ENCODE assay signal across 16 mouse cellular contexts in genomic region chr4:132794028-132794427, GRCm38 (mm10). TPM values are rescaled to one million over a fixed set of nuclear protein-coding genes. Genes with fewer than 3 reads are reported as not detected.
DNase-seq lines count a peak whose midpoint lies in the region; ATAC-seq lines count a peak whose summit lies in the region.
"Had no signal": no experiment of that assay in that cellular context is flagged by ENCODE, and none has a peak within 500 bp of the region (broad histone marks: within the 10 kb centered on the region; RNA-seq: fewer than 3 reads in every experiment).

No protein-coding gene starts in this region.

- no peaks in the 10 kb centered on the region for H3K9me3 ChIP-seq in kidney, embryonic 16.5 days (ENCODE audit: low read length)
- H3K9me3 ChIP-seq in forebrain, embryonic 15.5 days: no peaks in the 10 kb centered on the region
- H3K9me3 ChIP-seq: embryonic facial prominence, embryonic 10.5 days; heart, embryonic 13.5 days had no signal

- H3K4me1 ChIP-seq in kidney, embryonic 16.5 days (ENCODE audit: insufficient read depth, low read length): peaks cover 7% of the 10 kb centered on the region; the same call in 1 of the 2 replicates
- H3K4me1 ChIP-seq in forebrain, embryonic 15.5 days: 0 out of 2 replicates have a peak, but pooled peaks cover 6% of the 10 kb centered on the region

- H3K4me2 ChIP-seq in kidney, embryonic 16.5 days (replicated peaks; ENCODE audit: low read depth, low read length): no peak overlapping the region
- no peak overlapping the region for H3K4me2 ChIP-seq in forebrain, embryonic 15.5 days (replicated peaks)
- H3K4me2 ChIP-seq: heart, embryonic 13.5 days had no signal

- H3K27me3 ChIP-seq in kidney, embryonic 16.5 days (ENCODE audit: insufficient read depth, low read length): peaks cover 17% of the 10 kb centered on the region
- H3K27me3 ChIP-seq in forebrain, embryonic 15.5 days: peaks cover 9% of the 10 kb centered on the region
- H3K27me3 ChIP-seq: Patski had no signal

- peak; percentile 11 for DNase-seq in kidney, adult 9 months
- peak; percentile 59 for DNase-seq in 416B (ENCODE audit: low read depth)
- peak; percentile 64 for DNase-seq in lung, postnatal 36 days
- no peak for DNase-seq in adrenal gland, adult (ENCODE audit: inconsistent age in 2 of 2, low spot score in 1 of 2)
- no peak for DNase-seq in embryo, embryonic 11 days
- DNase-seq: adrenal gland, postnatal 14 days; cerebellum, adult 18-20 months; left cerebral cortex, postnatal 4 days; thymus, postnatal 25 days had no signal

- ATAC-seq in kidney, embryonic 16.5 days (ENCODE audit: low FRiP score, low TSS enrichment): no peak
- ATAC-seq in common myeloid progenitor, adult 5-6 weeks (replicated peaks; ENCODE audit: low read depth, poor library complexity, severe bottlenecking): peak; percentile 54
- ATAC-seq in forebrain, embryonic 15.5 days (replicated peaks): no peak
- ATAC-seq: hindbrain, embryonic 16.5 days; Patski had no signal

- no peak overlapping the region for H3K4me3 ChIP-seq in kidney, embryonic 16.5 days (ENCODE audit: low read length)
- H3K4me3 ChIP-seq in forebrain, embryonic 15.5 days: no peak overlapping the region
- H3K4me3 ChIP-seq: embryonic facial prominence, embryonic 10.5 days; heart, embryonic 13.5 days had no signal

- H3K36me3 ChIP-seq in kidney, embryonic 16.5 days (ENCODE audit: insufficient read depth, low read length): no peaks in the 10 kb centered on the region
- no peaks in the 10 kb centered on the region for H3K36me3 ChIP-seq in forebrain, embryonic 15.5 days
- H3K36me3 ChIP-seq: embryonic facial prominence, embryonic 10.5 days; heart, embryonic 13.5 days had no signal

- H3K9ac ChIP-seq in kidney, embryonic 16.5 days (replicated peaks; ENCODE audit: low read length): no peak overlapping the region
- H3K9ac ChIP-seq in forebrain, embryonic 15.5 days (replicated peaks): no peak overlapping the region
- H3K9ac ChIP-seq: heart, embryonic 13.5 days had no signal

- no peak overlapping the region for H3K27ac ChIP-seq in kidney, embryonic 16.5 days (ENCODE audit: low read length)
- H3K27ac ChIP-seq in forebrain, embryonic 15.5 days (replicated peaks): no peak overlapping the region
- H3K27ac ChIP-seq: embryonic facial prominence, embryonic 10.5 days; heart, embryonic 13.5 days had no signal

- WGBS in kidney, embryonic 16.5 days: 22% methylated on average over 9 of the region's 9 CpGs
- 87% methylated on average over 9 of the region's 9 CpGs for WGBS in forebrain, embryonic 15.5 days

RNA-seq across cellular contexts. Expression of gene Themis2, which starts 2.2 kb away (rescaled TPM):
- polyA plus RNA-seq in kidney, embryonic 16.5 days (2015; fragmentation: Nextera tagmentation; extraction: Ambion mirVana): 0.92 and 1.1 TPM in 2 replicates
- 9.9 and 12.0 TPM in 2 replicates for total RNA-seq in common myeloid progenitor, adult 5-6 weeks (2017)
- 0.28 and 0.42 TPM in 2 replicates for polyA plus RNA-seq in forebrain, embryonic 15.5 days (2015; fragmentation: Nextera tagmentation; extraction: Ambion mirVana)
- polyA plus RNA-seq: Patski had no signal

RNA-seq across cellular contexts. Expression of gene Rpa2, which starts 25.9 kb away (rescaled TPM):
- polyA plus RNA-seq in kidney, embryonic 16.5 days (2015; fragmentation: Nextera tagmentation; extraction: Ambion mirVana): 108 and 109 TPM in 2 replicates
- total RNA-seq in common myeloid progenitor, adult 5-6 weeks (2017): 52.9 and 63.8 TPM in 2 replicates
- polyA plus RNA-seq in forebrain, embryonic 15.5 days (2015; fragmentation: Nextera tagmentation; extraction: Ambion mirVana): 63.2 and 69.4 TPM in 2 replicates

RNA-seq across cellular contexts. Expression of gene Smpdl3b, which starts 37.0 kb away (rescaled TPM):
- 9.3 and 11.6 TPM in 2 replicates for polyA plus RNA-seq in kidney, embryonic 16.5 days (2015; fragmentation: Nextera tagmentation; extraction: Ambion mirVana)
- 0.50 TPM in 1 of 2 replicates, not detected in the other for total RNA-seq in common myeloid progenitor, adult 5-6 weeks (2017)
- polyA plus RNA-seq in forebrain, embryonic 15.5 days (2015; fragmentation: Nextera tagmentation; extraction: Ambion mirVana): 1.3 and 1.4 TPM in 2 replicates

RNA-seq across cellular contexts. Expression of gene Ppp1r8, which starts 48.9 kb away (rescaled TPM):
- polyA plus RNA-seq in kidney, embryonic 16.5 days (2015; fragmentation: Nextera tagmentation; extraction: Ambion mirVana): 72.9 and 77.2 TPM in 2 replicates
- 61.5 and 77.1 TPM in 2 replicates for total RNA-seq in common myeloid progenitor, adult 5-6 weeks (2017)
- polyA plus RNA-seq in forebrain, embryonic 15.5 days (2015; fragmentation: Nextera tagmentation; extraction: Ambion mirVana): 52.8 and 57.8 TPM in 2 replicates

Comparison
In these comparisons a context has a peak if more than half of its experiments do, and no peak if none do; other contexts are left out.
1. DNase-seq: peak in kidney, adult 9 months (single experiment), 416B (single experiment) and lung, postnatal 36 days (single experiment); none in adrenal gland, adult (0 of 2) and embryo, embryonic 11 days (single experiment).